Mouse (Mus musculus) embryo, embryonic 10.5 days (tissue): Measurements from ENCODE around the gene Olfr222.
"Not testable (repeated sequence)": the region's sequence is repeated elsewhere in the genome, so short reads cannot be mapped to it uniquely, and the experiment has no call there.

Experiments
- DNase-seq: peaks from one replicate; pipeline ENCODE4 v3.0.0-alpha.2; 2015; ENCODE audit warnings: low spot score

Gene Olfr222

GRCm38 (mm10) chr11:59576135-59576534, at the start of gene Olfr222:
Gene Olfr222 (minus strand): TSS chr11:59576235.
- DNase-seq: not testable (repeated sequence)

- peak; percentile 78 for DNase-seq
Measured at GRCm38 (mm10) chr11:59624017-59624630, 48.1 kb upstream of the Olfr222 start.

GRCm38 (mm10) chr11:59622214-59622613, 46.2 kb upstream of the Olfr222 start:
- no peak for DNase-seq

GRCm38 (mm10) chr11:59616986-59617385, 41.0 kb upstream of the Olfr222 start:
- DNase-seq: not testable (repeated sequence)

- DNase-seq: peak; percentile 48
Measured at GRCm38 (mm10) chr11:59614120-59614519, 38.1 kb upstream of the Olfr222 start.

- DNase-seq: no peak
Measured at GRCm38 (mm10) chr11:59611646-59612045, 35.6 kb upstream of the Olfr222 start.

DNA sequence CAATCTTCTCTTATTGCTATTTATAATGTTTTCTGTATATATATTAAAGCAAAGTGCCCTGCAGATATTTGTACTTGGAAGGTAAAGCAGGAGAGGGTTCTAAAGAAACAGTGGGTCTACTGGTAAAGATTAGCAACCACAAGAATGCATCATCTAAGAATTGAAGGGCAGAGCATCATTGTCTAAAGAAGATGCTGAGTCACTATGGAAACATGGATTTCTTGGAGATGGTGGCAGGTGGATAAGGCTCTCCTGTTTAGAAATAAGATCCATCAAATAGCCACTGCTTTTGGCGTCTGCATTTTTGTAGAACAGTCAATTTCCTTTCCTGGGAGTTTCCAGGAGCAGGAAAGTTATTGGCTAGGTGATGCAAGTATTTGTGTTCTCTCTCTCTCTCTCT, 26.3 kb upstream of the Olfr222 start:
- DNase-seq: no peak

GRCm38 (mm10) chr11:59600872-59601271, 24.8 kb upstream of the Olfr222 start:
- no peak for DNase-seq

DNA sequence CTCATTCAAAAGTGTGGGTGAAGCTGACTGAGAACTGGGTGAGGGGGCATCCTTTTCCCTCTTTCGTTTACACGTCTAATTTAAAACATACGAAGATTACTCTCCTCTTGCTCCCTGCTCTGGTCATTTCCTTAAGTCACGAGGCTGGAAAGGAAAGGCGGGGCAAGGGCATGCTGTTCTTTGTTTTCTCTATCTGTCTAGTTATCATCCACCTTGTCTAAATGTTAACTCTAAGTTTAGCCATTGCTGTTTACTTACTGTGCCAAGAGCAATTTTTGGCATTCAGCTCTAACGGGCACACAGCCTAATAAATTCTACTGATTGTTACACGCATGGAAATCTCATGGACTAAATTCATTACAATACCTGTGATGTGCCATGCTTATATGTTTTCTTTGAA, 23.2 kb upstream of the Olfr222 start:
- DNase-seq: no peak

- no peak for DNase-seq
Measured at GRCm38 (mm10) chr11:59596950-59597349, 20.9 kb upstream of the Olfr222 start.

DNA sequence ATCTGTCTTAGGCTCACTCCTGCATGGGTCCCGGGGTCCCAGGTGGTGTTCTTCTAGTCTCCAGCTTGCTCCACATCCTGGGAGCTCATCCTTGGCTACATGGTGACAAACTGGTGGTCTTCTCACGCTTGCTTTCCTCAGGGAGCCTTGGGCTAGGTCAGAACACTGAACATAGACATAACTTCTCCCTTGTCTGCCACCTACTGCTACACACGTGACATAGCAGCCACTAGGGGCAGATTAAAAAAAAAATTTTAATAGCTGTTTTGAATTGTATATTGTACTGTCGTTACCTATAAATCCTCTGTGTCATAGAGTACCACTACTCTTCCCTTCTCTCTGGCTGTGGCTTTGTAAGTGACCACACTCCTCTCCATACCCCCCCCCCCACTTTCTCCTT, 20.1 kb upstream of the Olfr222 start:
- DNase-seq: peak; percentile 25

DNA sequence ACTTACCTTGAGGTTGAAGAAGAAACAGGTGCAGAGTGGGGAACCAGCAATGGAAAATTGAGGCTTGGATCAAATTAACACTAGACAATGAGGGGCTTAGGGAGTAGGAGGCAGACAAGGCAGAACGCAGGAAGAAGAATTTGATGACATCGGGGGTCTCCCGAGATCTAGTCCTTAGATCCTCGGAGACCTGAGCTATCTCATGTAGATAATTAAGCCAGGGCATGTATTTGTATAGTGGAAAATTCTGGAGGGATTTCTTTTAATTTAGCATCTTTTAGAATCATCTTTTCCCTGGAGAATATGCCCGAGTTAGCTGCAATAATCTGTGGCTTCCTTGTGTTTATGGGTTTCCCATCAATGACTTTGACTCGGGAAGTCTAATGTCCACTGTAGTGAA, 17.2 kb upstream of the Olfr222 start, which contains the start of gene Olfr223:
Gene Olfr223 (minus strand): TSS at position 101 of the 400 bp plus-strand sequence.
- no peak for DNase-seq

- no peak for DNase-seq
Measured at GRCm38 (mm10) chr11:59589496-59589895, 13.5 kb upstream of the Olfr222 start.

- peak; percentile 71 for DNase-seq
Measured at GRCm38 (mm10) chr11:59584539-59584938, 8.5 kb upstream of the Olfr222 start.

DNA sequence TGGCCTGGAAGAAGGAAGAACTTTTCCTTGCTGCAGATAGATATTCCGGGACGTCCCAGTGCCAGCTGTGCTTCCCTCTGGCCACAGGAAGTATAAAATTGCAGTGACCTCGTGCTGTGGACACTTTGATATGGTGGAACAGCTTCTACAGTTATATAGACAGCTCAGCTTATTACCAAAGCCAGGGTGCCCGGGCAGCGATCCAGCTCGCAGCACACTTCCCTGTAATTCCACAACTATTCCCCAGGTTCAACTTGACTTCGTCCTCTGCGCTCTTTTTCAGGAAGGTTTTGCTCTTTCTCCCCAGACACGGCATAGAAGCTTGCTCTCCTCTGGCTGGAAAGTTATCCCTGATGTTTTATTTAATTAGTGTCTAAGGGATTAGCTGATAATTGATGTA, 309 bp downstream of the Olfr222 start:
- no peak for DNase-seq

DNA sequence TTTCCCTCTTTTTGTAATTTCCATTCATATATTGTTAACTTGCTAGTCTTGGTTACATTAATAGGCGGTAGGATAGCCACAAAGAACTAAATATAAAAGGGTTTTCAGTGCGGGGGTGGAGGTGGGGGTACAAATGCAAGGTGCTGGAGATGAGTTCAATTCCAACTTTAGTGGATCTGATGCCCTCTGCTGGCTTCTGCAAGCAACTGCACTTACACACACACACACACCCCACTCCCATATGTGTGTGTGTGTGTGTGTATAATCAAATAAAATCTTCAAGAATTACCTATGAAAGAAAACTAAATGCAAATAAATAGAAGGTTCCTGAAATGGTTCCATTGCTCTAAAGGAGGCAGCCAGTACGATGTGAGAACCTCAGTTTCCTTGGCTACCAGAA, 6.7 kb downstream of the Olfr222 start:
- peak; percentile 41 for DNase-seq

- DNase-seq: no peak
Measured at GRCm38 (mm10) chr11:59562837-59563236, 13.2 kb downstream of the Olfr222 start.

GRCm38 (mm10) chr11:59562336-59562735, 13.7 kb downstream of the Olfr222 start:
- DNase-seq: no peak

DNA sequence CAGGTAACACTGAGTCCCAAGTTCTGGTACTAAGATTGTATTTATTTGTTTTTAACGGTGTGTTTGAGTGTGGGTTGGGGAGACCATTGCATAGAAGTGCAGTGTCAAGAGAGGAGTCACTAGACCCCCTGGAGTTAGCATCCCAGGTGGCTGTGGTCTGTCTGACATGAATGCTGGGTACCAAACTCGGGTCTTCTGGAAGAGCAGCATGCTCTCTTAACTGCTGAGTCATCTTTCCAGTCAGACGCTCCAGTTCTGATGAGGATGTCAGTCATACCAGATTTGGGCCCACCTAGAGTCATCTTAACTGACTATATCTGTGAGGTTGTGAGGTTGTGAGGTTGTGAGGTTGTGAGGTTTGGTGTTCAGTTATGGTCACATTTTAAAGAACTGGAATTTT, 15.1 kb downstream of the Olfr222 start:
- DNase-seq: no peak

DNA sequence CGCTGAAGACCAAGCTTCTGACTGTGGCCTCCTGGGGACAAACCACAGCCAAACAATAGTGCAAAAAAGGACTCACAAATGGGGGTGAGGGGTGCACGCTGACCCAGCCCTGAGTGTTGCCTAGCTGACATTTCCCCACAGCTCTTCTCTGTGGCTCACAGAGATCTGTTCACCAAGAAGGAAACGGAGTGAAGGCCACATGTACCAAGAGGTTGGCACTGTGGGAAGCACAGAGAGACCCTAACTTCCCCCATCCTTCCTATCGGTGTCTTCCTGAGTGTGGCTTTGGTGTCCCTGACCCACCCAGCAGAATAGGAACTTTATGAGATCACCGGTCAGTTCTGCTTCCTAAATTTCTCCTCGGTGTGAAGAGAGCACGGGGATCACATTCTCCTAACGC, 21.5 kb downstream of the Olfr222 start:
- DNase-seq: no peak

DNA sequence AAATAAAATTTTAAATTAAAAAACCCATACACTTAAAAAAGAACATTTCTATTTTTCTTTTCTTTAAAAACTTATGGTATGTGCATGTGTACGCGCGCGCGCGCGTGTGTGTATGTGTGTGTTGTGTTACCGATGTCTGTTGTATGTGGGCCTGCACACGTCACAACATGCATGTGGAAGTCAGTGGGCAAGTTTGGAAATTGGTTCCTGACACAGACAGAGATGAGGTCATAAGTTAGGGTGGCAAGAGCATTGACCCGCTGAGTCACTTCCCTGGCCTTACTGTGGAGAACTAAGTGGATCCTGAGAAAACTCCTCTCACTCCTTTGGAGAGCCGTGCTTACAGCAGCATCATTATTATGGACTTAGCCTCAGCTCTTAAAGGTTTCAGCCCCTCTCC, 21.9 kb downstream of the Olfr222 start:
- no peak for DNase-seq

DNA sequence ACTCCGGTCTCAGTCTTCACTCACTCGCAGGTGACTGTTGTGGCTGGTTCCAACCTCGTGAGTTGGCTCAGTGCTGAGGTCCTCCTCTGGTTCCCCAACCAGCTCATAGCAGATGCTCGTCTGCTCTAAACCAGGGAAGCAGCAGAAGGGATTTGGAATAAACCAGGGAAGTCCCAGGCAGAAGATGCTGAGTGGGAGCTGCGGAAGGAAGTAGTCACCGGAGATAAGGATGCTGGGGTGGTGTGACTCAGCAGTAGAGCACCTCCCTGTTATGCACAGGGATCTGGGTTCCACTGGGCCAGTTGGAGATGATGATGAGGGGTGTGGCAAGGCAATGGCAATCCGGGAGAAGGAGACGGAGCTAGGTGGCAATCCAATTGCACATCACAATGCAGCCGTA, 32.0 kb downstream of the Olfr222 start:
- DNase-seq: no peak

GRCm38 (mm10) chr11:59543376-59543775, 32.7 kb downstream of the Olfr222 start:
- no peak for DNase-seq

DNA sequence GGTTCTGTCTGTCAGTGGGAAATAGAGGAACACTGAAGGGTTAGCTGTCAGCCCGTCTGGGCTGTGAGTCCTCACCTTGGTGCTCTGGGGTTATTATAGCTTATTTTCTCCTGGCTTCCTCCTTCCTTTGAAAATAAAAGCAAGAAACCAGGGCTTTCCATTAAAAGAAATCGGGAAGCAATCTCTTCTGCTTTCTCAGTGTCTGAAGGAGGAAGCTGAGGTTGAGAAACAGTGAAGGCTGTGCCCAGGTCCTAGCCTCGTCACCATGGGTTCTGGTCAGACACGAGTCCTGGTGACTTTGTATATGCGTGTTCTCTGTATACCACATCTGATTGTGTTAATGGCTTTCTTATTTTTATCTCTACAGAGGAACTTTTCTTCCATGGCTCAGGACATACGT, 33.6 kb downstream of the Olfr222 start:
- DNase-seq: no peak
